Mouse (Mus musculus) lung, postnatal 0 days (tissue): ENCODE results near the gene Pou3f3. TPM values are rescaled to one million over a fixed set of nuclear protein-coding genes. Genes with fewer than 3 reads are reported as not detected.

Experiments
- ATAC-seq: fragments of 200-750 bp; cut with Nextera tagmentation; 2 replicates; pipeline ENCODE4 v1.8.0; 2017; ENCODE audit warnings: moderate library complexity
- DNase-seq: peaks from one replicate; pipeline ENCODE4 v3.0.0-alpha.2; 2016; ENCODE audit warnings: low spot score
- H3K27ac ChIP-seq: fragments of 300-500 bp; sonication (generic); 2 replicates; pipeline ENCODE4 v1.5.1; 2014; ENCODE audit warnings: antibody characterized with exemption, mild to moderate bottlenecking, low read length, mixed read lengths
- H3K27me3 ChIP-seq: fragments of 300-500 bp; sonication (generic); replicated peaks from 2 replicates; pipeline ENCODE4 v1.6.1; 2014; ENCODE audit warnings: low read length, mixed read lengths; ENCODE audit not compliant: insufficient read depth
- H3K36me3 ChIP-seq: fragments of 300-500 bp; sonication (generic); 2 replicates; pipeline ENCODE4 v1.6.1; 2014; ENCODE audit warnings: low read length, mixed read lengths; ENCODE audit not compliant: insufficient read depth
- H3K4me1 ChIP-seq: fragments of 300-500 bp; sonication (generic); 2 replicates; pipeline ENCODE4 v1.6.1; 2014; ENCODE audit warnings: antibody characterized with exemption, low read depth, low read length, mixed read lengths; ENCODE audit not compliant: insufficient read depth
- H3K4me2 ChIP-seq: fragments of 300-500 bp; sonication (generic); replicated peaks from 2 replicates; pipeline ENCODE4 v1.6.1; 2014; ENCODE audit warnings: low read depth, mild to moderate bottlenecking, low read length, moderate library complexity, mixed read lengths
- H3K4me3 ChIP-seq: fragments of 300-500 bp; sonication (generic); 2 replicates; pipeline ENCODE4 v1.5.1; 2014; ENCODE audit warnings: low read depth, low read length
- H3K9ac ChIP-seq: fragments of 300-500 bp; sonication (generic); replicated peaks from 2 replicates; pipeline ENCODE4 v1.6.1; 2014; ENCODE audit warnings: low read depth, mild to moderate bottlenecking
- H3K9me3 ChIP-seq: fragments of 300-500 bp; sonication (generic); 2 replicates; pipeline ENCODE4 v1.6.1; 2016; ENCODE audit warnings: low read length, mixed read lengths
- CTCF ChIP-seq: IDR thresholded peaks from 2 replicates; pipeline ENCODE4 v1.5.1; 2016; ENCODE audit warnings: antibody characterized with exemption, mild to moderate bottlenecking
- EP300 ChIP-seq: IDR thresholded peaks from 2 replicates; pipeline ENCODE4 v1.6.1; 2016; ENCODE audit warnings: antibody characterized with exemption, mild to moderate bottlenecking, control low read depth
- WGBS: fragments of 180-500 bp; shearing (Covaris S2); extraction: QIAGEN DNeasy Blood & Tissue Kit; methylation state at CpG from one replicate; pipeline ENCODE4 v1.1.7; 2014; 5-methylcytosine and 5-hydroxymethylcytosine counted together
- polyA plus RNA-seq: library from polyadenylated mRNA; unstranded; fragments of >200 nt; fragmentation: Nextera tagmentation; extraction: Ambion mirVana; gene quantifications from 2 replicates; pipeline ENCODE4 v1.2.1, GENCODE M21; 2015

The Pou3f3 gene
- polyA plus RNA-seq, 1 experiment from 2014 or later, result 0.05 TPM

- Histone ChIP-seq H3K36me3 (no peaks in the 10 kb centered on the region), H3K9me3 (no peaks in the 10 kb centered on the region), H3K4me2 (peak overlapping the region; percentile 75), H3K27me3 (peaks cover 78% of the 10 kb centered on the region), H3K9ac (no peak overlapping the region), H3K4me3 (peak overlapping the region; percentile 37; the same call in 1 of the 2 replicates), H3K27ac (no peak overlapping the region), H3K4me1 (peaks cover 9% of the 10 kb centered on the region; the same call in 1 of the 2 replicates)
- no peak for ATAC-seq
- no peak for DNase-seq
- WGBS, result 2% methylated on average over 31 of the region's 57 CpGs
- TF ChIP-seq EP300 (no peak), CTCF (no peak)
These were observed 3.2 kb downstream of the Pou3f3 start for GRCm38 (mm10) chr1:42698584-42699333.

GRCm38 (mm10) chr1:42699471-42699871 lies 3.9 kb downstream of the Pou3f3 start:
- no peaks in the 10 kb centered on the region for H3K9me3 ChIP-seq
- H3K4me2 ChIP-seq, result no peak overlapping the region
- H3K36me3 ChIP-seq, result no peaks in the 10 kb centered on the region
- H3K4me3 ChIP-seq, result no peak overlapping the region
- no peak overlapping the region for H3K27ac ChIP-seq
- no peak overlapping the region for H3K9ac ChIP-seq
- H3K27me3 ChIP-seq, result peaks cover 80% of the 10 kb centered on the region
- no peak for TF ChIP-seq EP300
- H3K4me1 ChIP-seq, result peaks cover 9% of the 10 kb centered on the region; the same call in 1 of the 2 replicates
- ATAC-seq, result no peak
- DNase-seq, result peak; percentile 14
- under 1% methylated on average over 19 of the region's 19 CpGs for WGBS

- WGBS, result 27% methylated on average over 3 of the region's 3 CpGs
- Histone ChIP-seq H3K9me3 (no peaks in the 10 kb centered on the region), H3K27ac (no peak overlapping the region), H3K9ac (no peak overlapping the region), H3K36me3 (no peaks in the 10 kb centered on the region), H3K27me3 (peaks cover 80% of the 10 kb centered on the region), H3K4me3 (no peak overlapping the region), H3K4me1 (peaks cover 9% of the 10 kb centered on the region; the same call in 1 of the 2 replicates), H3K4me2 (no peak overlapping the region)
- no peak for DNase-seq
- ATAC-seq, result no peak
- TF ChIP-seq CTCF, result no peak
- no peak for TF ChIP-seq EP300
These were observed 4.6 kb downstream of the Pou3f3 start for GRCm38 (mm10) chr1:42700171-42700570.

- WGBS, result 33% methylated on average over 1 of the region's 1 CpGs
- Histone ChIP-seq H3K27me3 (peaks cover 80% of the 10 kb centered on the region), H3K4me3 (no peak overlapping the region), H3K4me1 (peaks cover 9% of the 10 kb centered on the region; the same call in 1 of the 2 replicates), H3K9me3 (no peaks in the 10 kb centered on the region), H3K27ac (no peak overlapping the region), H3K9ac (no peak overlapping the region), H3K4me2 (no peak overlapping the region), H3K36me3 (no peaks in the 10 kb centered on the region)
- no peak for TF ChIP-seq CTCF
- no peak for TF ChIP-seq EP300
- no peak for DNase-seq
- ATAC-seq, result no peak
These were observed 5.2 kb downstream of the Pou3f3 start for GRCm38 (mm10) chr1:42700815-42701214.

GRCm38 (mm10) chr1:42701833-42702611 lies 6.5 kb downstream of the Pou3f3 start:
- TF ChIP-seq CTCF (no peak), EP300 (no peak)
- Histone ChIP-seq H3K27ac (no peak overlapping the region), H3K9ac (no peak overlapping the region), H3K4me1 (peaks cover 3% of the 10 kb centered on the region; the same call in 1 of the 2 replicates), H3K27me3 (peaks cover 85% of the 10 kb centered on the region), H3K4me2 (no peak overlapping the region), H3K36me3 (no peaks in the 10 kb centered on the region), H3K4me3 (no peak overlapping the region), H3K9me3 (no peaks in the 10 kb centered on the region)
- ATAC-seq (no peak), DNase-seq (no peak)
- WGBS, result 16% methylated on average over 5 of the region's 5 CpGs

- WGBS, result 8% methylated on average over 9 of the region's 9 CpGs
These were observed 7.4 kb downstream of the Pou3f3 start for GRCm38 (mm10) chr1:42702984-42703383.

More at GRCm38 (mm10) chr1:42702984-42703383, 7.4 kb downstream of the Pou3f3 start:
- Histone ChIP-seq H3K36me3 (no peaks in the 10 kb centered on the region), H3K4me3 (no peak overlapping the region), H3K27me3 (peaks cover 86% of the 10 kb centered on the region), H3K4me2 (no peak overlapping the region), H3K4me1 (peaks cover 3% of the 10 kb centered on the region; the same call in 1 of the 2 replicates), H3K9ac (no peak overlapping the region), H3K9me3 (no peaks in the 10 kb centered on the region), H3K27ac (no peak overlapping the region)
- ATAC-seq, result no peak
- TF ChIP-seq EP300 (no peak), CTCF (no peak)
- no peak for DNase-seq
